Mouse (Mus musculus): ENCODE measurements around the gene Srebf1.

Gene Srebf1

DNA sequence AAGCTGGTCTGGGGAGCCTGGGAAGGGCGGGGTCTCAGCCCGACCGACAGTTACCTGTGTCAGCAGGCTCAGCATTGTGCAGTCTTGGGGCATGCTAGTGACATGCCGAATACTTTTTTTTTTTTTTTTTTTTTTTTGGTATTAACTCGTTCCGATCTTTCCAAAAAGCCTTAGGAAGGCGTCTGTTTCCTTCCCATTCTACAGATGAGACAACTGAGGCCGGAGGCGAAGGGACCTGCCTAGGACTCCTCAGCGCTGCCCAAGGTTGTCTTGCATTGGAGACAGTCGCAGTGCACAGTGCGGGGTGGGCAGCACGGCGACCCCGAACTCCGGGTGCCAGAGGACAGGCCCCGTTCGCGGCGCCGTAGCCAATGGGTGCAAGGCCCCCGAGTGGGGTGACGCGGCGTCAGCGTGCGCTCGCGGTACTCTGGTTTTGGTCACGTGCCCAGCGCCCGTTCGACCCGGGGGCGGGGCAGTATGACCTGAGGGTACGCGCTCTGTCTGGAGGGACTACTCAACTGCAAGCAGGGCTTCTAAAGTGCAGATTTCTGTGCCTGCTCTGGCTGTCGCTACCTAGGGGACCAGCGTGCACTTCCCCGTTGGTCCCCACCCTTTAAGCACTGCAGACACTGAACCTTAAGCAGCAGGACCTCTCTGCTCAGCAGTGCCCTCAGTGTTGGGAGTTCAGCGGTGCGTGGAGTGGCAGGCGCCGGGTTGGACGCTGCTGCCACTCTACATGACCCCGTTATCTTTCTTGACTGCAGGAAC is at the start of gene Srebf1:
Gene Srebf1 (minus strand): TSS at position 113 of the 768 bp plus-strand sequence.
- DNase-seq: peak; percentile 84 to 92

GRCm38 (mm10) chr11:60268563-60268962 is 46.2 kb upstream of the Srebf1 start:
- peak in 1 of 2 experiments; percentile 26 for DNase-seq

GRCm38 (mm10) chr11:60265271-60265985 is 43.0 kb upstream of the Srebf1 start:
- no peak for DNase-seq

GRCm38 (mm10) chr11:60264651-60265050 is 42.3 kb upstream of the Srebf1 start:
- no peak for DNase-seq

DNA sequence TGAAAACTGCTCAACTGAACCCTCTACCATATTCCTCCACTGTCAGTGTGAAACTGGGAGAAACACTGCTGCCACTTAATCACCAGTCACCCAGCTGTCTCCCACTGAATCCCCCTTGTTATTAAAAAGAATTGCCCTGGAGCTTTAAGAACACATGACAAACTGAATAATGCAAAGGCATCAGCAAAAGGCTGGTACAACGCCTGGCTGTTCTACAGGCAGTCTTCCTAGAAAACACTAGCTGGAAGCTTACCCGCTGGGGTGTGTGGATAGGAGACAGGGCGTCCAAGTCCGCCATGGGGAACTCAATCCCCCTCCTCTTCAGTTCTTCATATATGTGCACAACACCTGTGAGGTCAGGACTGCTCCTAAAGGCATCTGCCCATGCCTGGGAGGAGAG is 40.0 kb upstream of the Srebf1 start:
- no peak for DNase-seq

DNA sequence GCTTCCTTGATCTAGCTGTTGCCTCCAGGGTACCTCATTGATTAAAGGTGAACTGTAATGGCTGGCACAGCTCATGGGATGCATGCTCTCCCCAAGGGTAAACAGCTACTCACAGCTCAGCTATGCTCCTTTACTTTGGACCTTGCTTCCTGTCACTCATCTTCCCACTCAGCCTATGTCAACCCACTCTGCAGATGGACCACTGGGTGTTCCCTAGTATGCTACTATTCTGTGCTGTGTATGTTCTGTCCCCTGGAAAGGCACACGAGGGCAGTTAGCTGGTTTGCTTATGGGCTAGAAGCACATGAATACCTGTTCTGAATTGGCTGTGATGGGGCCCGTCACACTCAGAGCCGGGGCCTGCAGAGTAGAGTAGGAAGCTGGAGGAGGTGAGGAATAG is 38.4 kb upstream of the Srebf1 start:
- DNase-seq: no peak

GRCm38 (mm10) chr11:60257696-60258095 is 35.3 kb upstream of the Srebf1 start:
- no peak for DNase-seq

- DNase-seq: no peak
These were observed 34.3 kb upstream of the Srebf1 start for GRCm38 (mm10) chr11:60256713-60257112.

DNA sequence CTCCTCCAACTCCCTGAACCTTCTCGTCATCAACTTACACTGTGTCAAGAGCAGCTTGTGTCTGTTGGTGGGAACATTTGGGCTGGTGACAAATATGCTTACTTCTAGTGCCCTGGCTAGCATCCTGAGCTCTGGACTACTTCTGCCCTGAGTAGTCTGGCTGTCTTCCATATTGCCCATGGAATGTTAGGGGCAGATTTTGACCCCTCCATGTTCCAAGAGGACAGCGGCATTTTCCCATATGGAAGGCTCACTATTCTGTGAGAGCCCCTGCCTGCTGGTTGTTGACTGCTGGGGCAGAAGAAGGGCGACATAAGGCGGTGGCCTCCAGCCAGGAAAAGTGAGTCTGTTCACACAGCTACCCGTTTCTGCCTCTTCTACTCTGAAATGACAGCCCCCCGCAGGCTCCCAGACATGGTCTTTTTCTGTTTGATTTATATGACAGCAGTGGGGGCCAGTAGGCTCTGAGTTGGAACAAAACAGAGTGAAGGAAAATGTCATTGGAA is 33.8 kb upstream of the Srebf1 start:
- peak; percentile 43 to 44 for DNase-seq

- no peak for DNase-seq
These were observed 33.3 kb upstream of the Srebf1 start for GRCm38 (mm10) chr11:60255639-60256038.

GRCm38 (mm10) chr11:60255181-60255580 is 32.8 kb upstream of the Srebf1 start:
- DNase-seq: no peak

GRCm38 (mm10) chr11:60254308-60254707 is 31.9 kb upstream of the Srebf1 start:
- no peak for DNase-seq

DNA sequence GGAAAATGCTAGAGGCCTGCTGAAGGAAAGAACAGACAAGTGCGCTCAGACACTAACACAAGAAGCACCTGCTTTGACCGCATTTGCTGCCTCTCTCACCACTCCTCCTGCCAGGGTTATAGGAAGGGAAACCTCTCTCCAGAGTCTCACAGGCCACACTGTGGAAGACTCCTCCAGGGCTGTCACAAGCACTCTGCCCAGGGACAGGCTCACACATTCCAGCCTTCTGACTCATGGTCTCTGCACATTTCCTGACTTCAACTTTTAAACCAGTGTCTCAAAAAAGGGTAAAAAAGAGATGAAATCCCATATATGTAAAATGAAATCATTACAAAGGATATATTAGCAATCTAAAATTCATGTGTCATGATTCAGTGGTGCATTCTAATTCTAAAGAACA is 31.2 kb upstream of the Srebf1 start:
- DNase-seq: no peak

DNA sequence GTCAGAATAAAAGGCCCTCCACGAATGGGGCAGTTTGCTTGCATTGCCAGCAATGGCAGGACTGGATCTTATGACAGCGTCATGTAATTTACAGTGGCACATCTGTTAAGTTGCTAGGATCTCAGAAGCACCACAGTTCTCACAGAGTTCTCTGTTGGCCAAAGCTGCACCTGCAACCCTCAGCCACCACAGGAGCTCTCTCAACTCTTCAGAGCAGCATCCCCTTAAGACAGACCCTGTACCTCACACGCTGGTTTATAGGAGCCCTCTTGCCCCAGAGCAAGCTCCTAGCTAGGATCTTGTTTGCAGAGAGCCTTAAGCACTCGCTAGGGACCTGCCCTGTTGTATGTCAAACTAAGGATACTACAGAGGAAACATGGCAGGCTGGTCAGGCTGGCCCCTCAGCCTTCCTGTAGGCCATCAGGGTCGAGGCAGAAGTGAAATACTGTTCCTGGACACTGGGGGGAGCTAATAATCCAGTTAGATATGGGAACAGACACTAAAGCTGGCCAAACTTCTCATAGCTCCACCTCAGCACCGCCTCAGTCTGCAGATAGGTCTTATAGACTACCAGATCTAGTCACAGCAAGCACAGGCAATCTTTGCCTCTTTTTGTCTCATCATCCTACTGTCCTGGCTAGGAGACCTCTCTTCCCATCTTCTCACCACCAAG is 28.7 kb upstream of the Srebf1 start:
- DNase-seq: peak; percentile 59 to 68

GRCm38 (mm10) chr11:60249885-60250284 is 27.5 kb upstream of the Srebf1 start:
- DNase-seq: no peak

- no peak for DNase-seq
These were observed 26.4 kb upstream of the Srebf1 start for GRCm38 (mm10) chr11:60248596-60249404.

DNA sequence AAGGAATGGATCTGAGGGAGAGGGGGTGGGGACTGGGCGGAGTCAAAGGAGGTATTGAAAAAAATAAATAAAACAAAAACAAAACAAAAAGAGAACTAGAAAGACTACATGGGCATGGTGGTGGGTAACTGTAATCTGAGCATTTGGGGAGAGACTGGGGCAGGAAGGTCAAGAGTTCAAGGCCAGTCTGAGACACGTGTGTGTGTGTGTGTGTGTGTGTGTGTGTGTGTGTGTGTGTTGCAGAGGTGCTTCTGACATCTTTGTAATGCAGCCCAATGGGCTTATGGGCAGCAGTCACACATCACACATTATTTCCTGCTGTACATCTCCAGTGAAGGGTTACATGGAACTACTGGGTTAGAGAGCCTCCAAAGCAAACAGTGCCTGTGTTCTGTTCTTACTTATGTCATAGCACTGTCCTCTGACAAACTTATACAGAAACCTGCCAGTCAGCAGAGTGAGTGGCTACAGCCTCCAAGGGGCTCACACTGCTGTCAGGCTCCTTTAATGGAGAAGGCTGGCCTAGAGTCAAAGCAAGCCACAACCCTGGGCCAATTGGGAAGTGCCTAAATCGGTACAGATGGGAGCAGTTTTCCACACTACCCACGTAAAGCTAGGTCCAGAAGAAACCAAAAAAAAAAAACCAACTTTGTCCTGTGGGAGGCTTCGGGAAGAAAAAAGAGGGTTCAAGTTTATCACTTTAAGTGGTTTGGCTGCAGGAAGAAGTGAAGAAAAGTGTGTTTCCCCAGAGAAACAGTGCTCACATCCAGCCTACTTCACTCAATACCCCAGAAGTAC is 25.6 kb upstream of the Srebf1 start:
- DNase-seq: no peak

DNA sequence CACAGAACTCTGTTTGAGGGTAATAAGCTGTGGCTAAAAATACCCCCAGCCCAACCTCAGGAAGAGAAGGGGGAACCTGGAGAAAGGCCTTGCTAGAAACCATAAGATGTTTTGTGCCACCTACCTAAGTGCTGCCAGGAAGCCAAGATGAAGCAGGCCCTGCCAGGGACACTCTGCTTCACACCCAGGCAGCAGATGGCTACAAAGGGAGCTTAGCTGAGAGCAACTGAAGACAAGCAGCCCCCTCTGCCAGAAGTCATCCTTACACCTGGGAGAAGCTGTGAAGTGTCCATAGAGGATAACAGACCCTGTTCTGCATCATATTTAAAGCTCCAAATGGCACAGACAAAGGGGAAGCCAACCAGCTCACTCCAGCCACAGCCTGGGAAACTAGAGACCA is 23.7 kb upstream of the Srebf1 start:
- no peak for DNase-seq

- no peak for DNase-seq
These were observed 22.2 kb upstream of the Srebf1 start for GRCm38 (mm10) chr11:60244503-60245143.

DNA sequence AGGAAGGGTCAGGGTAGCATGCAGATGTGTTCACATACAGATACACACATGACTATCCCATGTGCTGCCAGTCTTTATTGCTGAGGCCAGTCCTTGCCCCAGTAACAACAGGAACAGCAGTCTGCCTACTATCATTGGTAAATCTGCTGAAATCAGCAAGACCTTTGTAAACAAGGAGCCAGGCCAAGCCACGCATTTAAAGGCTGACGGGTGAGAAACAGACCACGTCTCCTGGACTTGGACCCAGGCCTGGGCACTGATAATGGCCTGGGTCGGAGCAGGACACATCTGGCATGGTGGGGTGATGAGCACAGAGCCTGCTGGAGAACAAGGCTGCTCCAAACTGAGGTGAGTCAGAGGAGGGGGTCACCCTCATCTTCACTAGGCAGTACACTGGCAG is 18.1 kb upstream of the Srebf1 start:
- DNase-seq: no peak

DNA sequence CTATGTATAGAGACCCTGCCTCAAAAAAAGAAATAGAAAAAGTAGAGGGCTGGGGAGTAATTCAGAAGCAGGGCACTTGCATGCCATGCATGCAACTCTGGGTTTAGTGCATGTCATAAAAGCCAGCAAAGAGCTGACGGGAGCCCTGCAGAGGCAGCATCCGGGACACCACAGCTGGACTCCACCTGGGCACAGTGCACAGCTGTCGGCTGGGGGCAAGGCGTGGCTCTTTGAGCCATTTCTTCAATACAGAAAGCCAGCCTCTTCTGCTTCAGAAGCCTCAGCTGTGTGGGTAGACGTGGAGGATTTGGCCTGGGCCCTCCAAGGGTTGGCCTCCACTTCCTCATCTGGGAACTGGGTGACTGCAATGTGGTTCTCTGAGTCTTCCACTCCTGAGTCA is 13.0 kb upstream of the Srebf1 start:
- DNase-seq: no peak

Measured in kidney, postnatal 4 days (tissue).